Mouse (Mus musculus) testis, adult 2 months (tissue): ENCODE results near the gene Syngr1. TPM values are rescaled to one million over a fixed set of nuclear protein-coding genes. Genes with fewer than 3 reads are reported as not detected.
A peak's percentile ranks its signal among the peaks of the same experiment; 100 is the strongest.

Experiments used
- H3K27ac ChIP-seq: fragments of 200-500 bp; 2 replicates; pipeline ENCODE4 v1.5.1; 2012; ENCODE audit warnings: low read depth, low read length; ENCODE audit not compliant: control insufficient read depth, insufficient read depth
- H3K27me3 ChIP-seq: fragments of 200-500 bp; 2 replicates; pipeline ENCODE4 v1.6.1; 2012; ENCODE audit warnings: mild to moderate bottlenecking, low read length, moderate library complexity; ENCODE audit not compliant: control insufficient read depth, insufficient read depth
- H3K36me3 ChIP-seq: fragments of 200-500 bp; 2 replicates; pipeline ENCODE4 v1.6.1; 2012; ENCODE audit warnings: mild to moderate bottlenecking, low read length; ENCODE audit not compliant: control insufficient read depth, insufficient read depth
- H3K4me1 ChIP-seq: fragments of 200-500 bp; 2 replicates; pipeline ENCODE4 v1.6.1; 2012; ENCODE audit warnings: low read length; ENCODE audit not compliant: control insufficient read depth, insufficient read depth
- H3K4me3 ChIP-seq: fragments of 200-500 bp; 2 replicates; pipeline ENCODE4 v1.5.1; 2012; ENCODE audit warnings: low read depth, mild to moderate bottlenecking, low read length, moderate library complexity, mixed read lengths; ENCODE audit not compliant: control insufficient read depth
- CTCF ChIP-seq: fragments of 200-500 bp; IDR thresholded peaks from 2 replicates; pipeline ENCODE4 v1.5.1; 2012; ENCODE audit warnings: low read depth, mild to moderate bottlenecking, inconsistent platforms, low read length, moderate library complexity; ENCODE audit not compliant: control insufficient read depth, insufficient read depth, insufficient replicate concordance
- POLR2A ChIP-seq: fragments of 200-500 bp; IDR thresholded peaks from 2 replicates; pipeline ENCODE4 v1.6.1; 2012; ENCODE audit warnings: low read depth, mild to moderate bottlenecking, inconsistent platforms, low read length, moderate library complexity; ENCODE audit not compliant: control insufficient read depth
- polyA plus RNA-seq: library from polyadenylated mRNA; depleted of rRNA; stranded (reverse); fragments of >200 nt; gene quantifications from 2 replicates; pipeline ENCODE4 v1.2.3, GENCODE M21; 2012

Syngr1 gene
- polyA plus RNA-seq, 1 experiment = 8.5 TPM

GRCm38 (mm10) chr15:80061071-80061550 is 30.0 kb upstream of the Syngr1 start:
- Histone ChIP-seq H3K4me1 (peaks cover 3% of the 10 kb centered on the region; the same call in 1 of the 2 replicates), H3K27me3 (no peaks in the 10 kb centered on the region), H3K4me3 (no peak overlapping the region), H3K36me3 (no peaks in the 10 kb centered on the region), H3K27ac (no peak overlapping the region)
- no peak for TF ChIP-seq CTCF

- no peak overlapping the region for H3K27ac ChIP-seq
- H3K4me1 ChIP-seq = peaks cover 3% of the 10 kb centered on the region; the same call in 1 of the 2 replicates
- H3K36me3 ChIP-seq = no peaks in the 10 kb centered on the region
- no peak overlapping the region for H3K4me3 ChIP-seq
- no peaks in the 10 kb centered on the region for H3K27me3 ChIP-seq
- TF ChIP-seq POLR2A = no peak
- TF ChIP-seq CTCF = no peak
Measured at GRCm38 (mm10) chr15:80062339-80062738, 28.8 kb upstream of the Syngr1 start.

GRCm38 (mm10) chr15:80062821-80063220 is 28.3 kb upstream of the Syngr1 start:
- no peak for TF ChIP-seq CTCF
- no peak for TF ChIP-seq POLR2A
- Histone ChIP-seq H3K4me1 (peaks cover 3% of the 10 kb centered on the region; the same call in 1 of the 2 replicates), H3K36me3 (no peaks in the 10 kb centered on the region), H3K27me3 (no peaks in the 10 kb centered on the region), H3K4me3 (no peak overlapping the region), H3K27ac (no peak overlapping the region)

- Histone ChIP-seq H3K4me3 (no peak overlapping the region), H3K27me3 (no peaks in the 10 kb centered on the region), H3K36me3 (no peaks in the 10 kb centered on the region), H3K27ac (no peak overlapping the region), H3K4me1 (peaks cover 3% of the 10 kb centered on the region; the same call in 1 of the 2 replicates)
- TF ChIP-seq CTCF (no peak), POLR2A (no peak)
Measured at GRCm38 (mm10) chr15:80064965-80065364, 26.2 kb upstream of the Syngr1 start.

GRCm38 (mm10) chr15:80065414-80065813 is 25.7 kb upstream of the Syngr1 start:
- Histone ChIP-seq H3K4me3 (no peak overlapping the region), H3K27ac (no peak overlapping the region), H3K36me3 (no peaks in the 10 kb centered on the region), H3K27me3 (no peaks in the 10 kb centered on the region), H3K4me1 (peaks cover 3% of the 10 kb centered on the region; the same call in 1 of the 2 replicates)
- TF ChIP-seq CTCF (peak; percentile 77; the same call in 1 of the 2 replicates), POLR2A (no peak)

DNA sequence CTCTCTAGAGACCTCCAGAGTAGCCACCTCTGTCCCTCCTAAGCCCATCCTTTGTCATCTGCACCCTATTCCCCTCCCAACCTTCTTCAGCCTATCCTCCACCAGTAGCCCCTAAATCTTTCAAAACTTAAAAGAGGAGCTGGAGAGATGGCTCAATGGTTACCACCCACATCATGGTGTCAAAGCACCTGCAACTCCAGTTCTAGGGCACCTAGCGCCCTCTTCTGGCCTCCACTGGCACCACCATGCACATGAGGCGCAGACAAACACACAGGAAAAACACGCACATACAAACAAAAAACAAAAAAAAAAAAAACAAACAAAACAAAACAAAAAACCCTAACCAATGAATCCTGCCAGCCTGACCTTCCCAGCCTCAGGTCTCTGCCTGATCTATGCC is 24.6 kb upstream of the Syngr1 start:
- no peaks in the 10 kb centered on the region for H3K27me3 ChIP-seq
- no peaks in the 10 kb centered on the region for H3K36me3 ChIP-seq
- peaks cover 3% of the 10 kb centered on the region; the same call in 1 of the 2 replicates for H3K4me1 ChIP-seq
- no peak for TF ChIP-seq POLR2A
- peak; percentile 72; the same call in 1 of the 2 replicates for TF ChIP-seq CTCF
- no peak overlapping the region for H3K4me3 ChIP-seq
- no peak overlapping the region for H3K27ac ChIP-seq

- H3K27me3 ChIP-seq = no peaks in the 10 kb centered on the region
- H3K36me3 ChIP-seq = no peaks in the 10 kb centered on the region
- H3K4me1 ChIP-seq = peaks cover 3% of the 10 kb centered on the region; the same call in 1 of the 2 replicates
- TF ChIP-seq CTCF (no peak), POLR2A (no peak)
- H3K4me3 ChIP-seq = no peak overlapping the region
- H3K27ac ChIP-seq = no peak overlapping the region
Measured at GRCm38 (mm10) chr15:80069171-80069570, 22.0 kb upstream of the Syngr1 start.

- Histone ChIP-seq H3K36me3 (no peaks in the 10 kb centered on the region), H3K27ac (no peak overlapping the region), H3K4me3 (no peak overlapping the region), H3K27me3 (no peaks in the 10 kb centered on the region), H3K4me1 (peaks cover 2% of the 10 kb centered on the region; the same call in 1 of the 2 replicates)
- TF ChIP-seq CTCF (no peak), POLR2A (no peak)
Measured at GRCm38 (mm10) chr15:80070095-80070644, 21.0 kb upstream of the Syngr1 start.
